Mouse (Mus musculus): Measurements from ENCODE around the gene Gm49393.

Gm49393 gene

DNA sequence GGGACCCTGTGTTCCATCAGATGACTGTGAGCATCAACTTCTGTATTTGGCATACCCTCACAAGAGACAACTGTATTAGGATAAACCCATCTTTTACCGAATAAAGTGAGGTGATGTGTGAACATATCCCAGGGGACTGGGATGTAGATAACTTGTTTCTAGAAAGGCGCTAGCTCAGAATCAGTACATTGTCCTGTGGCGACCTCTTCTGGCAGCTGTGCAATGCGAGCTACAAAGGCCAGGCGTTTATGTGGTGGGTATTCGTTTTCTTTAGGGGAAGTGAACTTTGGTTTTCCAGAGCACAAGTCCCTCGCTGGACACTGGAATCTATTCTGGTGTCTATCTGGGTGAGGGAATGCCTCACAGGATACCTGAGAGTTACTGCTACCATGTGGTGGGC, 115.9 kb downstream of the Gm49393 start:
- in situ Hi-C loops (cut with MboI; ENCODE audit: low pct_unique_long_range_greater_than_20kb in 1 of 2, low sequenced_read_pairs in 2 of 2, unreplicated experiment in 1 of 2) = loop anchor here in 1 of 2 experiments (5.0 kb wide), 1 partner anchor 57 kb away; no protein-coding TSS in a partner anchor

GRCm38 (mm10) chr13:60813722-60814121, 121.7 kb downstream of the Gm49393 start:
- in situ Hi-C loops (cut with MboI; ENCODE audit: low pct_unique_long_range_greater_than_20kb in 1 of 2, low sequenced_read_pairs in 2 of 2, unreplicated experiment in 1 of 2) = no loop called here

GRCm38 (mm10) chr13:60812768-60813167, 122.6 kb downstream of the Gm49393 start:
- in situ Hi-C loops (cut with MboI; ENCODE audit: low pct_unique_long_range_greater_than_20kb in 1 of 2, low sequenced_read_pairs in 2 of 2, unreplicated experiment in 1 of 2) = no loop called here

DNA sequence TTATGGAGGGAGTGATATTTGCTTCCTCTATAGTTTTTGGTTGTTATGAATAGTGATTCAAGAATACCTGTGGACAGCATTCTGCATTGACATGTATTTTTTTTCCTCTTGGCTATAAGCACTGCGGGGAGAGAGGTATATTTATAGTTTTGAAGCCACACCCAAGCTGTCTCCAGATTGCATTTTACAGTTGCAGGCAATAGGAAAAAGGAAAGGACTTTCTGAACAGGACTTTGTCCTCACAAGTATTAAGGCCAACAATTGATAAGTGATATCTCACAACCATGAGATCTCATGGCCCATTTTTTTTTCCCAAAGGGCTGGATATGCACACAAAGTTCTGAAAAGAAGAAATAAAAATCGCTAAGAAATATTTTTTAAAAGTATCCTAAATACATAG, 125.7 kb downstream of the Gm49393 start:
- in situ Hi-C loops (cut with MboI; ENCODE audit: low pct_unique_long_range_greater_than_20kb in 1 of 2, low sequenced_read_pairs in 2 of 2, unreplicated experiment in 1 of 2) = no loop called here
